Mouse (Mus musculus) kidney, embryonic 14.5 days (tissue): ENCODE measurements around the gene Gtpbp1. TPM values are rescaled to one million over a fixed set of nuclear protein-coding genes. Genes with fewer than 3 reads are reported as not detected.

Experiments
- ATAC-seq: fragments of 200-750 bp; cut with Nextera tagmentation; 2 replicates; pipeline ENCODE4 v1.8.0; 2017; ENCODE audit warnings: moderate number of reproducible peaks, mild to moderate bottlenecking, moderate TSS enrichment, moderate library complexity; ENCODE audit not compliant: low FRiP score, low TSS enrichment
- H3K27ac ChIP-seq: fragments of 300-500 bp; sonication (generic); 2 replicates; pipeline ENCODE4 v1.5.1; 2014; ENCODE audit warnings: low read depth, mild to moderate bottlenecking, low read length, moderate library complexity, mixed read lengths
- H3K27me3 ChIP-seq: fragments of 300-500 bp; sonication (generic); 2 replicates; pipeline ENCODE4 v1.6.1; 2014; ENCODE audit warnings: mild to moderate bottlenecking, low read length; ENCODE audit not compliant: control insufficient read depth, insufficient read depth
- H3K36me3 ChIP-seq: fragments of 300-500 bp; sonication (generic); 2 replicates; pipeline ENCODE4 v1.6.1; 2014; ENCODE audit warnings: low read length, mixed read lengths; ENCODE audit not compliant: control insufficient read depth, insufficient read depth
- H3K4me1 ChIP-seq: fragments of 300-500 bp; sonication (generic); 2 replicates; pipeline ENCODE4 v1.6.1; 2014; ENCODE audit warnings: low read length, mixed read lengths; ENCODE audit not compliant: control insufficient read depth, insufficient read depth
- H3K4me2 ChIP-seq: fragments of 300-500 bp; sonication (generic); replicated peaks from 2 replicates; pipeline ENCODE4 v1.6.1; 2014; ENCODE audit warnings: low read depth, mild to moderate bottlenecking, low read length
- H3K4me3 ChIP-seq: fragments of 300-500 bp; sonication (generic); 2 replicates; pipeline ENCODE4 v1.5.1; 2014; ENCODE audit warnings: mild to moderate bottlenecking, low read length
- H3K9ac ChIP-seq: fragments of 300-500 bp; sonication (generic); 2 replicates; pipeline ENCODE4 v1.6.1; 2014; ENCODE audit warnings: low read depth, mild to moderate bottlenecking, low read length, moderate library complexity
- H3K9me3 ChIP-seq: fragments of 300-500 bp; sonication (generic); 2 replicates; pipeline ENCODE4 v1.6.1; 2016; ENCODE audit warnings: low read length; ENCODE audit not compliant: control insufficient read depth
- WGBS: fragments of 180-500 bp; shearing (Covaris S2); extraction: QIAGEN DNeasy Blood & Tissue Kit; methylation state at CpG from one replicate; pipeline ENCODE4 v1.1.7; 2014; 5-methylcytosine and 5-hydroxymethylcytosine counted together
- polyA plus RNA-seq: library from polyadenylated mRNA; unstranded; fragments of >200 nt; fragmentation: Nextera tagmentation; extraction: Ambion mirVana; gene quantifications from 2 replicates; pipeline ENCODE4 v1.2.1, GENCODE M21; 2014

Gene Gtpbp1
- polyA plus RNA-seq, 1 experiment from 2014 or later, result 31.6 TPM

GRCm38 (mm10) chr15:79763001-79763400 is 72.4 kb downstream of the Gtpbp1 start:
- no peak overlapping the region for H3K4me2 ChIP-seq
- no peak overlapping the region for H3K9ac ChIP-seq
- H3K27ac ChIP-seq, result no peak overlapping the region
- no peaks in the 10 kb centered on the region for H3K4me1 ChIP-seq
- no peak for ATAC-seq
- H3K4me3 ChIP-seq, result no peak overlapping the region
- peaks cover 30% of the 10 kb centered on the region for H3K36me3 ChIP-seq
- no peaks in the 10 kb centered on the region for H3K9me3 ChIP-seq
- WGBS, result 95% methylated on average over 9 of the region's 9 CpGs
- H3K27me3 ChIP-seq, result no peaks in the 10 kb centered on the region

- peaks cover 30% of the 10 kb centered on the region for H3K36me3 ChIP-seq
- H3K4me1 ChIP-seq, result no peaks in the 10 kb centered on the region
- no peak overlapping the region for H3K4me2 ChIP-seq
- no peak overlapping the region for H3K27ac ChIP-seq
- no peaks in the 10 kb centered on the region for H3K27me3 ChIP-seq
- H3K9me3 ChIP-seq, result no peaks in the 10 kb centered on the region
- H3K4me3 ChIP-seq, result no peak overlapping the region
- no peak overlapping the region for H3K9ac ChIP-seq
- ATAC-seq, result no peak
- 80% methylated on average over 7 of the region's 7 CpGs for WGBS
Measured at GRCm38 (mm10) chr15:79763601-79764246, 73.1 kb downstream of the Gtpbp1 start.

DNA sequence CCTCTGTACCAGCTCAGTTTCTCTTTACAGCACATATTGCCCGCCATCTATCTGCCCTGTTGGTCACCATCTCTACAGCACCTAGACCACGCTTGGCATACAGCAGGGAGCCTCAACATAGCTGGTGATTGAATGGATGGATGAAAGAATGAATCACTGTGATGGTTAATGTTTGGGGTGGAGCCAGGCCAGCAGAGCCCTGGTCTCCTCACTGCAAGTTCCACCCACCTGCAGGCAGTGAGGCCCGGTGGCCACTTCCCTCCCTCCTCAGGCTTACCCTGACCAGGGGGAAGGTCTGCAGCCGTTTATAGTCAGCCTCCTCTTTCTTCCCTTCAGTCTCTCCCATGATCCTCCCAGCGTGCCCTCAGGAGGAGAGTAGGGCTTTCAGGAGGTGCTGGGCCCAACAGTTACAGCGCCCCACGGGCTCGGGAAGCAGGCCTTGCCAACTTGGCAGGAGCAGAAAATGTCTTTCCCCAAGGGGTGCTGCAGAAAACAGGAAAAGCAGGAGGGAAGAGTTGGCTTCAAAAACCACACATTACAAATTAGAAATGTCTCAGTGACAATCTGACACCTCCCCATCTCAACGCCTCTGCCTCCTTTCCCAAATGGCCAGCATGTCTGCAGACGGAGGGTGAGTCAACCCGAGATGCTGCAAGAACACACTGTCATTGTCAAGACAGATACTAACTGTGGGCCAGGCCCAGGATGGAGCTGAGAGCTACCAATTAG is 74.1 kb downstream of the Gtpbp1 start:
- Histone ChIP-seq H3K4me3 (no peak overlapping the region), H3K9me3 (no peaks in the 10 kb centered on the region), H3K9ac (no peak overlapping the region), H3K4me2 (no peak overlapping the region), H3K4me1 (no peaks in the 10 kb centered on the region), H3K27ac (no peak overlapping the region), H3K36me3 (peaks cover 30% of the 10 kb centered on the region), H3K27me3 (no peaks in the 10 kb centered on the region)
- ATAC-seq, result no peak
- WGBS, result 71% methylated on average over 11 of the region's 11 CpGs

- Histone ChIP-seq H3K4me1 (no peaks in the 10 kb centered on the region), H3K27ac (no peak overlapping the region), H3K4me2 (no peak overlapping the region), H3K27me3 (no peaks in the 10 kb centered on the region), H3K9ac (no peak overlapping the region), H3K9me3 (no peaks in the 10 kb centered on the region), H3K36me3 (peaks cover 30% of the 10 kb centered on the region), H3K4me3 (no peak overlapping the region)
- 89% methylated on average over 2 of the region's 2 CpGs for WGBS
- no peak for ATAC-seq
Measured at GRCm38 (mm10) chr15:79765361-79765760, 74.7 kb downstream of the Gtpbp1 start.

DNA sequence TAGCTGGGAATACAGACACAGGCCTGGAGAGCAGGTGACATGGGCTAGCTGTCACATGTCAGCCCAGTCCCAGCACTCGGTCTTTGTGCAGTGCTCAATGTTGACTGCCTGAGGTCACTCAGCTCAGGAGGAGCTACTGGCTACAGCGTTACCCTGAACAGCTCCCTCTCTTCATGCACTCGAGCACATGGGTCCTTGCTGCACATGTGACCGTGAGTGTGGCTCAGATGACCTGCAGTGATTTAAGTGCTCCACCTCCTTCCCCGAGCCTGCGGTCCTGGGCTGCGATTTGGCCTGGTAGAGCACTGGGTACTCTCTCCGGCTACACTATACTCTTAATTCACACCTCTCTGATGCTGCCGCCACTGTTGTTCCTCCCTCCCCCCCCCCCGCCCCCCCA is 75.5 kb downstream of the Gtpbp1 start:
- Histone ChIP-seq H3K36me3 (peaks cover 30% of the 10 kb centered on the region), H3K4me3 (no peak overlapping the region), H3K27me3 (no peaks in the 10 kb centered on the region), H3K9ac (no peak overlapping the region), H3K27ac (no peak overlapping the region), H3K4me2 (no peak overlapping the region), H3K4me1 (no peaks in the 10 kb centered on the region), H3K9me3 (no peaks in the 10 kb centered on the region)
- ATAC-seq, result no peak
- WGBS, result 20% methylated on average over 9 of the region's 10 CpGs

GRCm38 (mm10) chr15:79766586-79767071 is 76.0 kb downstream of the Gtpbp1 start:
- Histone ChIP-seq H3K4me1 (no peaks in the 10 kb centered on the region), H3K27me3 (no peaks in the 10 kb centered on the region), H3K36me3 (peaks cover 27% of the 10 kb centered on the region), H3K4me2 (no peak overlapping the region), H3K4me3 (no peak overlapping the region), H3K9ac (no peak overlapping the region), H3K27ac (no peak overlapping the region), H3K9me3 (no peaks in the 10 kb centered on the region)
- ATAC-seq, result no peak
- 90% methylated on average over 10 of the region's 10 CpGs for WGBS

- Histone ChIP-seq H3K36me3 (peaks cover 21% of the 10 kb centered on the region), H3K4me1 (no peaks in the 10 kb centered on the region), H3K27me3 (no peaks in the 10 kb centered on the region), H3K4me2 (no peak overlapping the region), H3K27ac (no peak overlapping the region), H3K4me3 (no peak overlapping the region), H3K9ac (no peak overlapping the region), H3K9me3 (no peaks in the 10 kb centered on the region)
- no peak for ATAC-seq
- 85% methylated on average over 16 of the region's 16 CpGs for WGBS
Measured at GRCm38 (mm10) chr15:79767327-79767961, 76.8 kb downstream of the Gtpbp1 start.

DNA sequence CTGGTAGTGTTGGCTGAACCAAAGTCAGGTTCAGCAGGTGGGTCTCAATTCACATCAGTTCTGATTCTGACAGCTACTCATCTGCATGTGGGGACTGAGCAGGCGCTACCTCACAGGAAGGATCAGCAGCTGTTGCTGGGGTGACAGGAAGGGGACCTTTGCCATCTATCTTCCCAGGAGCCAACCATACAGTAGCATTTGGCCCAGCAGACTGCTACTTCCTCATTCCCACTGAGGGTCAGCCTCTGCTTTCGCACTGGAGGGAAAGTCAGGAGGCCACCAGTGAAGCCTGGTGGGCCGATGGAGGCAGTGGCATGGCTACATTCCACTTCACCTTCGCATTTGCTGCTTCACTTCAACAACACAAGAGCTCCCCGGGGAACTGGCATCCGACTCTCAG is 77.7 kb downstream of the Gtpbp1 start:
- no peak overlapping the region for H3K9ac ChIP-seq
- 63% methylated on average over 6 of the region's 6 CpGs for WGBS
- no peak for ATAC-seq
- no peaks in the 10 kb centered on the region for H3K27me3 ChIP-seq
- H3K9me3 ChIP-seq, result no peaks in the 10 kb centered on the region
- H3K27ac ChIP-seq, result no peak overlapping the region
- no peak overlapping the region for H3K4me2 ChIP-seq
- peaks cover 5% of the 10 kb centered on the region; the same call in 1 of the 2 replicates for H3K4me1 ChIP-seq
- peaks cover 12% of the 10 kb centered on the region for H3K36me3 ChIP-seq
- H3K4me3 ChIP-seq, result no peak overlapping the region
